ENCODE assay signal across 18 mouse cellular contexts in genomic region chr13:46902568-46903255, GRCm38 (mm10). TPM values are rescaled to one million over a fixed set of nuclear protein-coding genes. Genes with fewer than 3 reads are reported as not detected.
DNase-seq lines count a peak whose midpoint lies in the region; ATAC-seq and TF ChIP-seq lines count a peak whose summit lies in the region.
"Had no signal": no experiment of that assay in that cellular context is flagged by ENCODE, and none has a peak within 500 bp of the region (broad histone marks: within the 10 kb centered on the region; RNA-seq: fewer than 3 reads in every experiment).

No protein-coding gene starts in this region.

- in situ Hi-C loops in ES-E14 (cut with MboI; ENCODE audit: low sequenced_read_pairs in 2 of 2, unreplicated experiment in 2 of 2) = no loop called here

- TF ChIP-seq POLR2A in heart, adult 2 months (IDR thresholded peaks at IDR 0.05; ENCODE audit: insufficient read depth, low read depth, low read length) = no peak

- peaks cover 5% of the 10 kb centered on the region for H3K36me3 ChIP-seq in heart, adult 2 months (ENCODE audit: control insufficient read depth, insufficient read depth, low read length)
- no peaks in the 10 kb centered on the region for H3K36me3 ChIP-seq in liver, postnatal 0 days (replicated peaks; ENCODE audit: insufficient read depth, low read length)
- no peaks in the 10 kb centered on the region for H3K36me3 ChIP-seq in liver, embryonic 11.5 days (ENCODE audit: control insufficient read depth, insufficient read depth, low read length)
- H3K36me3 ChIP-seq in ES-E14 (ENCODE audit: control insufficient read depth, insufficient read depth, low read length, poor library complexity, severe bottlenecking) = no peaks in the 10 kb centered on the region
- no peaks in the 10 kb centered on the region for H3K36me3 ChIP-seq in lung, postnatal 0 days (ENCODE audit: insufficient read depth, low read length)
- H3K36me3 ChIP-seq: stomach, embryonic 15.5 days had no signal

- H3K4me2 ChIP-seq in liver, postnatal 0 days (ENCODE audit: low read depth, low read length) = no peak overlapping the region
- H3K4me2 ChIP-seq in liver, embryonic 11.5 days = no peak overlapping the region
- H3K4me2 ChIP-seq in lung, postnatal 0 days (replicated peaks; ENCODE audit: low read depth, low read length) = no peak overlapping the region
- H3K4me2 ChIP-seq: hindbrain, embryonic 14.5 days; stomach, embryonic 15.5 days had no signal

- DNase-seq in heart, adult 2 months = no peak
- DNase-seq in heart, adult 8-10 months (ENCODE audit: low spot score) = no peak
- DNase-seq in liver, postnatal 0 days = no peak
- no peak for DNase-seq in liver, embryonic 11.5 days (ENCODE audit: low spot score)
- peak; percentile 63 for DNase-seq in ES-E14 (ENCODE audit: low read depth, low spot score)
- peak; percentile 84 for DNase-seq in lung, postnatal 0 days (ENCODE audit: low spot score)
- no peak for DNase-seq in adrenal gland, postnatal 4 days (ENCODE audit: low spot score in 2 of 2)
- no peak for DNase-seq in cerebellum, postnatal 4 days (ENCODE audit: low spot score in 2 of 2)
- DNase-seq: adrenal gland, postnatal 14 days; cerebellum, adult 9-10 months; gastrocnemius, postnatal 14 days; heart, postnatal 14 days; kidney, adult 8-10 months; kidney, postnatal 4 days; left cerebral cortex, postnatal 4 days; thymus, postnatal 14 days had no signal

- no peak overlapping the region for H3K27ac ChIP-seq in heart, adult 2 months
- H3K27ac ChIP-seq in liver, postnatal 0 days (ENCODE audit: low read depth) = no peak overlapping the region
- no peak overlapping the region for H3K27ac ChIP-seq in liver, embryonic 11.5 days (ENCODE audit: low read depth, low read length)
- H3K27ac ChIP-seq in ES-E14 (ENCODE audit: insufficient read depth, low read depth, low read length, poor library complexity, severe bottlenecking) = no peak overlapping the region
- peak overlapping the region; percentile 63 for H3K27ac ChIP-seq in lung, postnatal 0 days (ENCODE audit: low read length)
- H3K27ac ChIP-seq: hindbrain, embryonic 14.5 days; stomach, embryonic 15.5 days had no signal

- H3K4me1 ChIP-seq in heart, adult 2 months (ENCODE audit: control insufficient read depth, insufficient read depth, low read length) = peaks cover 11% of the 10 kb centered on the region
- no peaks in the 10 kb centered on the region for H3K4me1 ChIP-seq in liver, postnatal 0 days (ENCODE audit: insufficient read depth)
- H3K4me1 ChIP-seq in liver, embryonic 11.5 days (replicated peaks; ENCODE audit: control insufficient read depth, insufficient read depth, low read length) = peaks cover 7% of the 10 kb centered on the region; the same call in 1 of the 2 replicates
- H3K4me1 ChIP-seq in ES-E14 (ENCODE audit: control insufficient read depth in 2 of 2, insufficient read depth in 2 of 2, low read length in 2 of 2, poor library complexity in 1 of 2) = peaks cover 2 to 12% of the 10 kb centered on the region in 2 experiments; a peak in 3 of 4 replicates
- H3K4me1 ChIP-seq in lung, postnatal 0 days (ENCODE audit: insufficient read depth, low read depth, low read length) = no peaks in the 10 kb centered on the region
- H3K4me1 ChIP-seq: stomach, embryonic 15.5 days had no signal

- H3K4me3 ChIP-seq in heart, adult 2 months = no peak overlapping the region
- no peak overlapping the region for H3K4me3 ChIP-seq in liver, postnatal 0 days (ENCODE audit: low read depth, low read length)
- no peak overlapping the region for H3K4me3 ChIP-seq in liver, embryonic 11.5 days (ENCODE audit: low read depth, low read length)
- H3K4me3 ChIP-seq in ES-E14 (ENCODE audit: insufficient read depth in 1 of 2, low read depth in 1 of 2, low read length in 2 of 2, poor library complexity in 1 of 2, severe bottlenecking in 1 of 2) = no peak overlapping the region
- no peak overlapping the region for H3K4me3 ChIP-seq in lung, postnatal 0 days (ENCODE audit: low read depth, low read length)
- H3K4me3 ChIP-seq: stomach, embryonic 15.5 days had no signal

- 0 out of 2 replicates have a peak, but pooled peaks cover 2% of the 10 kb centered on the region for H3K9me3 ChIP-seq in liver, postnatal 0 days (ENCODE audit: low read length)
- no peaks in the 10 kb centered on the region for H3K9me3 ChIP-seq in liver, embryonic 11.5 days (ENCODE audit: control insufficient read depth, low read length)
- H3K9me3 ChIP-seq in ES-E14 (ENCODE audit: control insufficient read depth, insufficient read depth, low read depth, low read length) = no peaks in the 10 kb centered on the region
- no peaks in the 10 kb centered on the region for H3K9me3 ChIP-seq in lung, postnatal 0 days (ENCODE audit: low read length)
- H3K9me3 ChIP-seq: stomach, embryonic 15.5 days had no signal

- 85% methylated on average over 7 of the region's 7 CpGs for WGBS in heart, adult 2 months
- 83% methylated on average over 7 of the region's 7 CpGs for WGBS in liver, postnatal 0 days (ENCODE audit: insufficient replicate concordance)
- 89% methylated on average over 7 of the region's 7 CpGs for WGBS in liver, embryonic 11.5 days
- 56% methylated on average over 7 of the region's 7 CpGs for WGBS in lung, postnatal 0 days

- intact Hi-C loops in heart, adult 2 months (cut with DNase I) = no loop called here

- no peaks in the 10 kb centered on the region for H3K27me3 ChIP-seq in heart, adult 2 months (ENCODE audit: control insufficient read depth, insufficient read depth, low read length)
- H3K27me3 ChIP-seq in liver, postnatal 0 days (ENCODE audit: insufficient read depth, low read length) = no peaks in the 10 kb centered on the region
- H3K27me3 ChIP-seq in liver, embryonic 11.5 days (replicated peaks; ENCODE audit: control insufficient read depth, insufficient read depth, low read length) = no peaks in the 10 kb centered on the region
- H3K27me3 ChIP-seq in lung, postnatal 0 days (replicated peaks; ENCODE audit: insufficient read depth, low read length) = no peaks in the 10 kb centered on the region
- H3K27me3 ChIP-seq: stomach, embryonic 15.5 days had no signal

- TF ChIP-seq CTCF in heart, adult 2 months (IDR thresholded peaks at IDR 0.05) = peak; percentile 23
- peak; percentile 34 for TF ChIP-seq CTCF in liver, postnatal 0 days (IDR thresholded peaks at IDR 0.05; ENCODE audit: low read depth)
- peak; percentile 66 for TF ChIP-seq CTCF in lung, postnatal 0 days (IDR thresholded peaks at IDR 0.05)

- peaks cover 2% of the 10 kb centered on the region for H3K79me2 ChIP-seq in heart, adult 2 months (replicated peaks; ENCODE audit: control insufficient read depth, insufficient read depth, low read length)

- H3K9ac ChIP-seq in heart, adult 2 months (ENCODE audit: low read depth, low read length) = no peak overlapping the region
- no peak overlapping the region for H3K9ac ChIP-seq in liver, postnatal 0 days (replicated peaks)
- H3K9ac ChIP-seq in liver, embryonic 11.5 days (ENCODE audit: low read depth, low read length) = no peak overlapping the region
- no peak overlapping the region for H3K9ac ChIP-seq in ES-E14 (ENCODE audit: insufficient read depth, low read depth, low read length, poor library complexity, severe bottlenecking)
- no peak overlapping the region for H3K9ac ChIP-seq in lung, postnatal 0 days (replicated peaks; ENCODE audit: low read depth)
- H3K9ac ChIP-seq: hindbrain, embryonic 14.5 days; stomach, embryonic 15.5 days had no signal

- ATAC-seq in liver, postnatal 0 days = no peak
- no peak for ATAC-seq in liver, embryonic 11.5 days (replicated peaks; ENCODE audit: low FRiP score)
- peak; percentile 76 for ATAC-seq in lung, postnatal 0 days

- no peak for TF ChIP-seq EP300 in heart, adult 2 months (IDR thresholded peaks at IDR 0.05; ENCODE audit: insufficient read depth, low read depth, low read length)
- no peak for TF ChIP-seq EP300 in liver, postnatal 0 days (IDR thresholded peaks at IDR 0.05; ENCODE audit: low read depth)
- TF ChIP-seq EP300 in lung, postnatal 0 days (IDR thresholded peaks at IDR 0.05) = peak; percentile 71

TF ChIP-seq in ES-E14, 5 proteins besides CTCF, POLR2A, EP300 and RAD21:
- TF ChIP-seq CHD2 (IDR thresholded peaks at IDR 0.05; ENCODE audit: low read depth, low read length) = no peak
- no peak for TF ChIP-seq MAFK (IDR thresholded peaks at IDR 0.05; ENCODE audit: insufficient read depth, low read depth, low read length)
- no peak for TF ChIP-seq HCFC1 (IDR thresholded peaks at IDR 0.05; ENCODE audit: borderline replicate concordance, insufficient read depth, low read length)
- TF ChIP-seq ZNF384 (IDR thresholded peaks at IDR 0.05; ENCODE audit: low read depth, low read length) = no peak
- TF ChIP-seq ZC3H11A (IDR thresholded peaks at IDR 0.05; ENCODE audit: borderline replicate concordance, low read depth, low read length) = no peak

RNA-seq across cellular contexts. Expression of gene Kif13a, which starts 27.0 kb away (rescaled TPM):
- total RNA-seq in heart, adult 2 months (2021) = 100 to 1,000 TPM; 108 to 113 TPM
- 49.8 and 75.4 TPM in 2 replicates for polyA plus RNA-seq in heart, adult 2 months (2012; rRNA removed)
- 100 to 1,000 TPM; 113 to 126 (median 121) TPM for total RNA-seq in heart, adult 8-10 months (2022)
- polyA plus RNA-seq in liver, postnatal 0 days (2015; fragmentation: Nextera tagmentation; extraction: Ambion mirVana) = 4.9 and 5.4 TPM in 2 replicates
- 9.3 and 13.8 TPM in 2 replicates for polyA plus RNA-seq in liver, embryonic 11.5 days (2014; fragmentation: Nextera tagmentation; extraction: Ambion mirVana)
- 23.6 and 27.4 TPM in 2 replicates for total RNA-seq in ES-E14 (2012; rRNA removed)
- 30.5 TPM in 2 replicates for polyA plus RNA-seq in lung, postnatal 0 days (2015; fragmentation: Nextera tagmentation; extraction: Ambion mirVana)
- total RNA-seq in adrenal gland, postnatal 4 days (2021) = 10 to 100 TPM; 37.2 to 43.2 TPM

Comparison
In these comparisons a context has a peak if more than half of its experiments do, and no peak if none do; other contexts are left out.
1. DNase-seq: peak in ES-E14 (single experiment) and lung, postnatal 0 days (single experiment); none in heart, adult 2 months (0 of 2), heart, adult 8-10 months (single experiment), liver, postnatal 0 days (single experiment), liver, embryonic 11.5 days (single experiment), adrenal gland, postnatal 4 days (0 of 2) and cerebellum, postnatal 4 days (0 of 2).
2. Peak in every context shown above with its lines, with median percentiles within 50 percentile points of each other: CTCF ChIP-seq.